Mouse (Mus musculus) c-Kit-negative CD71-positive TER-119-positive erythroid progenitor cells, embryonic 14.5 days (primary cell): ENCODE data around the gene Akap6.
A peak's percentile ranks its signal among the peaks of the same experiment; 100 is the strongest.

Experiments
- DNase-seq: peaks from one replicate; pipeline ENCODE4 v3.0.0-alpha.2; 2013; ENCODE audit warnings: low read depth, low spot score

Akap6 gene

DNA sequence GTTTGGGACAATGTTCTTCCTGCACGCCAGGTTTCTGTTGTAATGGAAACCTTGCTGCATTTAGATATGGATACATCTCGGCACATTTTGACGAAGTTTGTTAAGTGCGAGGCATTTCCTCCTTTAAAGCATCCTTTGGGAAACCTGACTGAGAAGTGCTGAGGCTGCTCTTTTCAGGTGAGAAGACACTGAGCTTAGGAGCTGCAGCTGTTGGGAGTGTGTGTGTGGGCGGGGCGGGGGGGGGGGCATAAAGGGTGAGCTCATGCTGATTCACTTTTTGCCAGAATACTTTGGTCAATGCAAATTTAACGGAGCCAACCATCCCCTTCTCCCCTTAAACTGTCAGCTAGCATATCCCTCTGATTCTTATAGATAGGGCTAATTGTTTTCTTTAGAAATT is 81.9 kb downstream of the Akap6 start:
- no peak for DNase-seq

DNA sequence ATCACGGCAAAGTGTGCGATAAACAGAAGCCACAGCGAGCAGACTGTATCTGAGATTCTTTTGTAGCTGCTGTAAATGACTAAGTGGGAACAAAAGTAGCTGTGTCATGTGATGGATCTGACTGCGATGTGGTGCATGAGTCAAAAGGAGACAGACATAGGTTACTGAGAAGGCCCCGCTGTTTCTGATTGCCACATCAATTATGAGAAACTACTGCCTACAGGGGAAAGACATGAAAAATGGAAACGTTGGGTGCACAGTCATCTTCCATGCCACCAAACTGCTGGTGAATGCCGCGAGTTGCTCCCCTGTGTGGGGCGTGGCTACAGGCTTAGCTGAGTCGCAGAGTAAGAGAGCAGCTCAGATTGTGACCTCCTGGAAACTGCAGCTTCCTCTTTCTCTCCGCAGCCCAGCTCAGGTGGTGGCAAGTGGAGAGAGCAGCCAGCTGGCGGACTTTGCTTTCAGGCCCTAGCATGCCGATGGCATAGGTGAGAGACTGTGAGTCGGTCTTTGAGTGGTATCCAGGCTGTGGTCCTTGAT is 83.8 kb downstream of the Akap6 start:
- DNase-seq = no peak

- DNase-seq = no peak
Measured at GRCm38 (mm10) chr12:52785217-52785616, 86.0 kb downstream of the Akap6 start.

GRCm38 (mm10) chr12:52790350-52790768 is 91.2 kb downstream of the Akap6 start:
- DNase-seq = no peak

DNA sequence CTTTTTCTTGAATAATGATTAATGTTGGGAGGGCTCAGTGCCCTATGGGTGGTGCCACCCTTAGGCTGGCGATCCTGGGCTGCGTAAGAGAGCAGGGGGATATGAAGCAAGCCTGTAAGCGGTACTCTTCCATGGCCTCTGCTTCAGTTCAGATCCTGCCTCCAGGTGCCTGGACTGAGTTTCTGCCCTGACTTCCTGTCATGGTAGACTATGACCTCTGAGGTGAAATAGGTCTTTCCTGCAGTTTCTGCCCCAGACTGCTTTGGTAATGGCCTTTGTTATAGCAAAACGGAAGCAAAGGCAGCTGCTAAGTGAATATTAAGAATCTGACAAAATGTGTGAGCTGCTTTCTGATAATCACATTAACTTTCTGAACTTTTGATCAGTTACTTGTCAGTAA is 94.9 kb downstream of the Akap6 start:
- no peak for DNase-seq

DNA sequence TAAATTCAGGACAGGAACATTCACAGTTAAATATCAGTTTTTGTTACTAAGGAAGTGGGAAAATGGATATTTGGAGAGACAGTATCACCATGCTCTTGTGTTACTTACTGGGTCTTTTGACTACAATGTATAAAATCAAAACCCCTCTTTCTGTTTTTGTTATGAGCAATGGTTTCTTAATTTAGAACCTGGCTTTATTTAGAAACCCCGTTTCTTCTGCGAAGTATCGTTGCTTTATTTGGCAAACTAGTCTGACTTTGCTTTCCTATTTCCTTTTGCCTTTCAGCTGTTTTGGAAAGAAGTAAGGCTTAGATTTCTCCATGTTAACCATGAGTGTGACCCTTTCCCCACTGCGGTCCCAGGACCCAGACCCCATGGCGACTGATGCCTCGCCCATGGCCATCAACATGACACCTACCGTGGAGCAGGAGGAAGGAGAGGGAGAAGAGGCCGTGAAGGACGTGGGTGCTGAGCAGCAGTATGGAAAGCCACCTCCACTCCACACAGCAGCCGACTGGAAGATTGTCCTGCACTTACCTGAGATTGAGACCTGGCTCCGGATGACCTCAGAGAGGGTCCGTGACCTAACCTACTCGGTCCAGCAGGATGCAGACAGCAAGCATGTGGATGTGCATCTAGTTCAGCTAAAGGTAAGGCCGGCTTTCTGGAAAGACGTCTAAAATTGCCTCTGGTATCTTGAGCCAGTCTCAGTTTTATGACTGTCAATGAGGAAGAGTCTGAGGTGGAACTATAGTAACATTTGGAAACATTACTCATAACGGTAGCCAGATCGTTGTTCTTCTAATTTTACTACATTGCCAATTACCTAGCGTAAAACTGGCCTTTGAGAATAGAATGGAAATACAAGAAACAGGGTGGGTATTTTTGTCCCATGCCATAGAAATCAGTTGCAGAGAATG is 96.6 kb downstream of the Akap6 start:
- DNase-seq = no peak

GRCm38 (mm10) chr12:52796471-52796795 is 97.2 kb downstream of the Akap6 start:
- DNase-seq = no peak

GRCm38 (mm10) chr12:52799717-52800116 is 100.5 kb downstream of the Akap6 start:
- DNase-seq = no peak

DNA sequence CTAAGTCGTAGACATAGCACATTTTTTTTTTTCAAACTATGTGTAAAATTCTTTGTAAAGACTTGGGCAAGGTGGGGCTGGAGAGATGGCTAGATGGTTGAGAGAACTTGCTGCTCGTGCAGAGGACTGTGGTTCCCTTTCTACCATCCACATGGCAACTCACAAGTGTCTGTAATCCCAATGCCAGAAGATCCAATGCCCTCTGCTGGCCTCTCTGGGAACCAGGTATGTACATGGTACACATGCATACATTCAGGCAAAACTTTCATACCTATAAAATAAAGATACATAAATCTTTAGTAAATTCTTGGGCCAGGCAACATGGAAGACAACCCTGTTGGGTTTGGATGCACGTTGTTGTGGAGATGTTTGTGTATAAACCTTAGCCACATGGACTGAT is 107.1 kb downstream of the Akap6 start:
- DNase-seq = no peak

GRCm38 (mm10) chr12:52818588-52818987 is 119.4 kb downstream of the Akap6 start:
- DNase-seq = no peak

DNA sequence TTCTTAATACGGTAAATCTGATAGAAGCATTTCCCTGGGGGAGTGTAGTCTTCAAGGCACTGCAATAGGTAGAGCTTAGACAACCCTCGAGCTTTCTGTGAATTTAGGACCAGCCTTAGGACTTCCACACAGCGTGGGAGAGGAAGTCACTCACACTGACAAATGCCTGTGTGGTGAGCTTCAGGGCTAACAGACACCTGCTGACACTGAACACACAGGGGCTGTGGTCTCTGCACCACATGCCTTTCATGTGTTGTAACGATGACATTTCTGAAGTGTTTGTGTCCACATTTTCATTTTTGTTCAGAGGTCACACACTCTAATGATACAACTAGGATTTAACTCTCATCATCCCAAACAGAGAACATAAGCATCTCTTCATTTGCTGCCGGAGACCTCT is 125.6 kb downstream of the Akap6 start:
- DNase-seq = no peak

- DNase-seq = no peak
Measured at GRCm38 (mm10) chr12:52828944-52829736, 130.0 kb downstream of the Akap6 start.

DNA sequence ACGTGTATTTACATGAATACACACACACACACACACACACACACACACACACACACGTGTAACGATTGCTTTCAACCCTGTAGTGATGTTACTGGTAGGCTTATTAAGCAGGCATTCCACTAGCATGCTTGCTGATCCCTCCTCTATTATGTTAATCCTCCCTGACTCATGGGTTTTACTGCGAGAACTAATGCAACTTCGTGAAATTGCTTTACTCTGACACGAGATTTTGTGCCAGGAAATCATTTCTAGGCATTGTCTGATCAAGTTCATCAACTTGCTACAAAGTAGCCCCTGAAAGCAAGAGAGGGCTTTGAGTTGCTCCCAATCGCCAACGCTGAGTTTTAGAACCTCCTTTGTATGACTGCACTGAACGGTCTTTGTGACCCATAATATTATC is 132.6 kb downstream of the Akap6 start:
- DNase-seq = no peak

DNA sequence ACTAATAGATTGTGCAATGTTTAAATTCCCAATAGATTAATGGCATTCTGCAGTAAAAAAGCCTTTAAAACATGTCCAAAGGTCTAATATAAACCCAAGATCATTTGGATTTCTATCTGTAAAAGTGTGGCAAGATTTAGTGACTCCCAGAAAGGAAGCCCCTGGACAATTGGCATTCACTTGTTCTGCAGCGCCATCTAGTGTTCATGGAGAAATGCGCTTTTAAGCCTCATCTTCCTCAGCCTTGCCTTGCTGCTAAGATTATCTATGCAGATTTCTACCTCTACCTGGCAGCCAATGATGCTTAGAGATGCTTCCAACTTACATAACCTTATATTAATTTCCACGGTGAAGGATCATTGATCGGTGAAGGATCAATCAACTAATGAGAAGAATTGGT is 133.0 kb downstream of the Akap6 start:
- DNase-seq = peak; percentile 34

GRCm38 (mm10) chr12:52833141-52833540 is 134.0 kb downstream of the Akap6 start:
- no peak for DNase-seq

DNA sequence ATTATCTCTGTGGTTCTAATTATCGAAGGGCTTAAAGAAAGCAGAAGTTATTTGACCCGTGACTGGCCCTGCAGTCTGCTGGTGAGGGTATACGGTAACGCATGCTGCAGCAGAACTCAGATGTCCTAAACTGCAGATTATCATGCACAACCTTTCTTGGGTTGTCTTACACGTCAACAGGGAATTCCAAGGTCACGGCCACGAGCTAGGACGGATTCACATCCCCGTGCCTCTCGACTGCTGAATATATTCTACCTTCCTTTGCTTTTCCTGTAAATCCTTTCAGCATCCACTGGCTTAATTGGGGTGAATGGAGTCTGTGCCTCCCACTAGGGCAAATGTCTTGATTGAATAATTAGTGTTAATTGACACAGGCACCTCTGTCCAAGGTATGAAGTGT is 134.9 kb downstream of the Akap6 start:
- DNase-seq = no peak

DNA sequence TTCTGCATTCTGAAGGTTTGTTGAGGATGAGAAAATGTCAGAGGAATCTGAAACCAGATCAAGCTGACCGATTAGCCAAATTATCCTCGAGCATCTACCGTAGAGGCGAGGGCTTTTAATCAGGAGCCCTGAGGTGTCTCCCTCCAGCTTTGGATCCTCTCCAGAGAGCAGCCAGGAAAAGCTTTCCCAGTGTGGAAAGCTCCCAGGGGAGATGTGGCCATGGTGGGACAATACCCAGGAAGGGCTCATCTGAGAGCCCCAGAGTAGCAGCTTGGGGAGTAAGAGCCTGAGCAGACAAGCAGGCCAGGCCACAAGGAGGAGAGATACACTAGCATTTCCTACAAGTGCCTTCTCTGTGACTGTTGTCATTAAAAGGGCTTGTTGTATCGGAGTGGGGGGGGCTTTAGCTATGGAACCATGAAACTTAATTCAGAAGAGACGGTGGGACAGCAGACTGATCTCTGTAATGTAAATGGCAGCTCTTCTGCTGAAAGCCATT is 135.6 kb downstream of the Akap6 start:
- DNase-seq = no peak

- DNase-seq = no peak
Measured at GRCm38 (mm10) chr12:52835291-52835742, 136.1 kb downstream of the Akap6 start.

GRCm38 (mm10) chr12:52835914-52836546 is 136.8 kb downstream of the Akap6 start:
- DNase-seq = no peak

DNA sequence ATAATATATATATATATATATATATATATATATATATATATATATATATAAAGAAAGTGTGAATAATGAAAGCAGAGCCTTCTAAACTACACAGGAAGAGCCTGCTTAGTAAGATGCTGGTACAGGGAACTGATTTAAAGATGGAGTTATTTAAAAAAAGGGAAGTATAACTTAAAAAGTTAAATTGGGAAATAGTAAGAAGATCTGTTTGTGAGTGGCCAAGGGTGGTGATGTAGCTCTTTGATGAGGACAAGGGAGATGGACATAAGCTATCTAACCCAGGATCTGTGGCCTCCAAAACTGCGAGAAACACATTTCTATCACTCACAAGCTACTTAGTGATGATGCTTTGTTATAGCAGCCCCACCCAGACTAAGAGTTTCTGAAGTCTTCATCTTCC is 146.8 kb downstream of the Akap6 start:
- DNase-seq = no peak

DNA sequence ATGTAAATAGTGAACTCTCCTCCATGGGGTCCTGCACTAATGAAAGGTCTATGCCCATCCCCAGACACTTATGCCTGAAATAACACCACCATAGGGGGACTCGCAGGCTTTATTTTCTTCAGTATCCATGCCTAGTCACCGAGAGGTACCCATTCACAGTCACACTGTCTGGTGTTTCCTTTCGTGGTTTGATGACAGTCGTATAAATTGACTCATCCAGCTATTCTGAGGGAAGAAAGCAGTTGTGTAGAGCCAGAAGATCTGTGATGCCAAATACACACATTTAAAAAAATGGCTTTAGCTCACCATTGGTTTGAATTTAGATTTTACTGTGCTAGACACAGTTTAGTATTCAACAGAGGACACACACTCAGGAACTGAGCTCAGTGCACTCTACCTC is 147.8 kb downstream of the Akap6 start:
- no peak for DNase-seq
